Mouse (Mus musculus) cerebellum, postnatal 25 days (tissue): Measurements from ENCODE around the gene Fndc3a.

Experiments
- DNase-seq, 2 experiments: peaks; one replicate each; pipeline ENCODE4 v3.0.0; 2021; ENCODE audit warnings: mixed read lengths in 2 of 2

The Fndc3a gene

GRCm38 (mm10) chr14:72670987-72671386, 38.8 kb downstream of the Fndc3a start:
- DNase-seq: no peak

DNA sequence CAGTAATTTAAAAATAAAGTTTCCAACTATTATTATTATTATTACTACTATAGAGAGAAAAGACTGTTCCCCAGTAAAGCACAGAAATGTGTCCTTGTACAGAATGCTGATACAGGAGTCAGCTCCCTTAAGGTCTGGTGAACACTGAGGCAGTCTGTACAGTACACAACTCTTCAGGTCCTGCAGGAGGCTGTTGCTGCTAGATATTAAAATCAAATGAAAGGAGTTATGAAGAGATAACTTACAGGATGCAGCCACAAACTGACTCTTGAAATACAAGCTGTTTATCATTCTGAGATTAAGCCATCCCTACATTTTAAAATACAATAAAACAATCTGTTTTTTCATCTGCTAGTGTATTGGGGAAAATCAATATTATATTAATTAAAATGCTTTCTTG, 60.5 kb downstream of the Fndc3a start:
- DNase-seq: no peak

DNA sequence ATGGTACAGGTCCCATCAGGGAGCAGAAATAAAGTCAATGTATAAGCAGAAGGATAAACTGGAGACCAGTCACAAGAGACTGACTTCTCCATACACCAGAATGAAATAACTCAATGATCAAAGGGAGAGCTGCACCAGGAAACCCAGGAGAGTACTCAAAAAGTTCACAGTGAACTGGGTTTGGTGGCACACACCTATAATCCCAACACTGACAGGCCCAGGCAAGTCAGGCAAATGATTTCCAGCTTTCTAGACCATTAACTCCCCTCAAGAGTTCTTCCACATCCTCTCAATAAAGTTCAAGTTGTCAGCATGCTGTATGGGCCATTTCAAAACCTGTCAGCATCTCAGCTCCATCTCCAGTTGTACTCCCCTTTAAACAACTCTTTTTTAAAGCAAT, 64.3 kb downstream of the Fndc3a start:
- no peak for DNase-seq

GRCm38 (mm10) chr14:72644620-72645019, 65.2 kb downstream of the Fndc3a start:
- DNase-seq: no peak

GRCm38 (mm10) chr14:72638507-72638906, 71.3 kb downstream of the Fndc3a start:
- no peak for DNase-seq

GRCm38 (mm10) chr14:72633571-72633970, 76.2 kb downstream of the Fndc3a start:
- no peak for DNase-seq

- DNase-seq: no peak
Measured at GRCm38 (mm10) chr14:72625411-72625810, 84.4 kb downstream of the Fndc3a start.

- no peak for DNase-seq
Measured at GRCm38 (mm10) chr14:72604077-72604476, 105.7 kb downstream of the Fndc3a start.

- no peak for DNase-seq
Measured at GRCm38 (mm10) chr14:72603194-72603521, 106.6 kb downstream of the Fndc3a start.

DNA sequence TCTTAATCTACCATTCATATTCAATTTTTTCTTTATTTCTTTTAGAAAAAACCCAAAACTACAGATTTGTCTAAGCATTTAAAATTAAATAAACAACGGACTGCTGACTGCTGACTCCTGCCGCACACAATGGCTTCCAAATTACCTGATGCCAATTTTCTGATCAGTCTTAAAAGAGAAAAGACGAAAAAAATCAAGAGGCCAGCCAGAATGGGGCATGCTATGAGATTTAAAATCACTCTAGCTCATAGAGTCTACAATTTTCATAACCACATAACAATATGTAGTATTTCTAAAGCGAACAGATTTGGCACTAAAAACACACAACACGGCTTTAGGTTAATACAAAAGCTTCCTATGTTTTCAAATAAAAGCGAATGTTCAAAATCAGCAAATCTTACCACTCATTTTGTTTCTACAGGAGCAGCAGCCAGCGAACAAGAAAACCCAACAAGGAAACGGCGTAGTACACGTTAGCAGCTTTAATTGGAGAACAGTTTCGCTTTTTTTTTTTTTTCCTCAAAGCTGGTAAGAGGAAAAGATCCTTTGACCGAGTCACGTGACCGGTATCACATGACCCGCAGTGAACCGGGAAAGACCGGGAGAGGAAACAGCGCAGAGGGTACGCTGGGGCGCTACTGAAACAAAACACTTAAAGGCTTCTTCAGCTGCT, 107.1 kb downstream of the Fndc3a start:
- DNase-seq: peak; percentile 88 to 94

DNA sequence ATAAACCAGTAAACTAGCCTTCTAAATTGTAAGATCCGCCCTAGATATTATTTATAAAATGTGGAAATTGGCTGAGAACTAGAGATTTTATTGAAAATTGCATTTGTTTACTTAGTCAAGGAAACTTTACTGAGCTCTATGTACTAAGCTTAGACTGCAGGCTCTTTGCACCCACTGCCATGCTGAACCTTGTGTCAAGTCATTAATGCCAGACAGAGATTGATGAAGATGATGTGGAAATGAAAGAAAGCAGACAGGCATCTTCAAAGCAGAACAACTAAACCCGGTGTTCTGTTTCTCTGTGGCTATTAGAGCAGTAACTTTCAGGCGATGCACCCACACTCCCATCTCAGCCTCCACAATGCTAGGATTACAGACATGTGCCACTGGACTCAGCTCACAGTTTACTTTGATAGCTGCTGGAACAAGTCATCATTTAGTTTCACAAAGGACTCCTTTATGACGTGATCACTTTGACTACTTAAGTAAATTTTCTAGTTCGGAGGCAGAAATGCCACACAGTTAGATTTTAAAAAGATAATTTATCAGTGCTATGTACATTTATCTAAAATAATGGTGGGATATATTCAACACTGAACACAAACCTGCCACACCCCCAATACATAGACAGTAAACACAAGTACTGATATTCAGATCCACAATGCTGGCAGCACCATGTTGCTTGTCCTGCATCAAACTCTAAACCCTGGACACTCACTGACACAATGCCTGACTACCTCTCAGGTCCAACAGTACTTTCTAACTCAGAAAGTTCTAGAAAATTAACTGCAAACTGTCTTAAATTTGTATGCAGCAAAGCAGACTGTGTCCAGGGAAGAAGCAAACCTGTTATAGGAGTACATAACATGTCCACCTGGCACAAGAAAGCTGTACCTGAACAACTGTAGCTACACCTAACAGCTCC, 108.2 kb downstream of the Fndc3a start:
- no peak for DNase-seq

- no peak for DNase-seq
Measured at GRCm38 (mm10) chr14:72600375-72600774, 109.4 kb downstream of the Fndc3a start.

DNA sequence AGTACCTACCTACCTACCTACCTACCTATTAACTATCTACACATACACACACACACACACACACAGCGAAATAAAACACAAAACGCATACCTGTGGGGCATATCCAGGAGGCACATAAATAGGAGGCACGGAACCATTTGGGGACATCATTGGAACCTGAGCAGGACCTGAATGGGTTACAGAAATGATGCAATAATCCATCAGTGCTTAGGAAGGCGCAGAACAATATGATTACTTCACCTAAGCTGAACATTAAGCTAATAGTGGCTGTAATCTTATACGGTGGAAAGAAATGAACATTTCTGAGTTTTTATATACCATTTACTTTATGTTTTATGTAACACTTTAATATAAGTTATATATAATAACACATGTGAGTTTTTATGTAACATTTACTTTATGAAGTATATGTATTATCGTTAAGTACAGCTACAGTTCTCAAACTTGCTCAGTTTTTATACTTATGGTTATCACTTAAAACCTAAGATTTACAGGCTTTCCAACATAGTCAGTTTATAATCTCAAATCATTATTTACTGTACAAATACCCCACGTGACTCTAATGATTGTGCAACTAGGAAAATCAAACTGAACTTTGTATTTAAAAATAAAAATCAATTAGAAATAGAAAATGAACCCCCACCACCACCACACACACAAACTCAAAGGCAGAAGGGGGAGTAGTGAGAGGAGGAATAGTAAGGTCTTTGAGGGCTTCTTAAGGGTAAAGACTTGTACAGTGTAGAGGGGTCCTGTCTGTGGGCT, 110.6 kb downstream of the Fndc3a start:
- DNase-seq: no peak

DNA sequence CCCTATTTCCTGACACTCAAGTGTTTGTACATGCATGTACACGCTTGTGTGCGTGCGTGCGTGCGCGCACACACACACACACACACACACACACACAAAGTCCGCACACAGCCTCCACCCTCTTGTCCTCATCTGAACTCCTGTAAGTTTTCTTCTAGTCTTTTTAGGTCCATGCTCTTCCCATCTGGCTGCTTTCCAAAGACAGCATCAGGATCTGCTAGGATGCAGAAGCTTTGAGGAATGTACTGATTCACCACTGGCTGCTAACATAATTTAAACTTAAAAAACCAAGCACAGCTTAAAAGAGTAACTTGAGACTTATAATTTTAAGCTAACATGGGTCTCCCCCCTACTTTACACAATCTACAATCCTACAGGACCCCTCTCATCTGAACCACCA, 115.6 kb downstream of the Fndc3a start:
- no peak for DNase-seq

GRCm38 (mm10) chr14:72589415-72589814, 120.4 kb downstream of the Fndc3a start:
- DNase-seq: no peak

- no peak for DNase-seq
Measured at GRCm38 (mm10) chr14:72582979-72583378, 126.8 kb downstream of the Fndc3a start.

GRCm38 (mm10) chr14:72580991-72581390, 128.8 kb downstream of the Fndc3a start:
- DNase-seq: no peak

- no peak for DNase-seq
Measured at GRCm38 (mm10) chr14:72576283-72576682, 133.5 kb downstream of the Fndc3a start.

GRCm38 (mm10) chr14:72563941-72564340, 145.9 kb downstream of the Fndc3a start:
- DNase-seq: no peak

DNA sequence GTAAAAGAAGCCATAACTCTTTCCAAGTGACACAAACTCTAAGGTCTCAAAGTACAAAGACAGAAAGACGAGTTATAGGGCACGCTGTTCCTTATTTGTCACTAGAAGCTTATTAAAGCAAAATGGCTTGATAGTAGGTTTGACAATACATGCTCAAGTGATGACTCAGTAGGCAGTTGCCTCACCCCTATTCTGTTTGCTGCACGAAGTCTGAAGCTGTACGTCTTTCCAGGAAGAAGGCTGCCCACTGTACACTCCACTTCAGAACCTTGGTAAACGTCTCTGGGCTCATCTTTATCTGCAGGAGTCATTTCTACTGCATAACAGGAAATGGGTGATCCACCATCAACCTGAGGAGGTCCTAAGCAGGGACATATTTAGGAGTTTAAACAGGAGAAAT, 151.0 kb downstream of the Fndc3a start:
- DNase-seq: no peak

- no peak for DNase-seq
Measured at GRCm38 (mm10) chr14:72555846-72556245, 154.0 kb downstream of the Fndc3a start.

- no peak for DNase-seq
Measured at GRCm38 (mm10) chr14:72536392-72537017, 173.3 kb downstream of the Fndc3a start.

- no peak for DNase-seq
Measured at GRCm38 (mm10) chr14:72533862-72534261, 175.9 kb downstream of the Fndc3a start.
